Mouse (Mus musculus) brain, embryonic 14.5 days (tissue): ENCODE measurements around the gene Dnase1. TPM values are rescaled to one million over a fixed set of nuclear protein-coding genes. Genes with fewer than 3 reads are reported as not detected.
A peak's percentile ranks its signal among the peaks of the same experiment; 100 is the strongest.

Experiments
- DNase-seq: peaks from one replicate; pipeline ENCODE4 v3.0.0-alpha.2; 2011; ENCODE audit warnings: low read depth
- CTCF ChIP-seq: fragments of 200-500 bp; IDR thresholded peaks from 2 replicates; pipeline ENCODE4 v1.5.1; 2012; ENCODE audit warnings: inconsistent platforms, mild to moderate bottlenecking, moderate library complexity, borderline replicate concordance; ENCODE audit not compliant: insufficient read depth, insufficient read length; ENCODE audit errors: extremely low read depth
- POLR2A ChIP-seq: fragments of 200-500 bp; IDR thresholded peaks from 2 replicates; pipeline ENCODE4 v1.6.1; 2012; ENCODE audit warnings: mild to moderate bottlenecking, inconsistent platforms, borderline replicate concordance; ENCODE audit not compliant: poor library complexity, insufficient read depth, insufficient read length, severe bottlenecking; ENCODE audit errors: extremely low read depth
- polyA plus RNA-seq: library from polyadenylated mRNA; depleted of rRNA; stranded (reverse); fragments of >200 nt; gene quantifications from 2 replicates; pipeline ENCODE4 v1.2.3, GENCODE M21; 2012

Gene Dnase1
- polyA plus RNA-seq, 1 experiment: 0.07 TPM

DNA sequence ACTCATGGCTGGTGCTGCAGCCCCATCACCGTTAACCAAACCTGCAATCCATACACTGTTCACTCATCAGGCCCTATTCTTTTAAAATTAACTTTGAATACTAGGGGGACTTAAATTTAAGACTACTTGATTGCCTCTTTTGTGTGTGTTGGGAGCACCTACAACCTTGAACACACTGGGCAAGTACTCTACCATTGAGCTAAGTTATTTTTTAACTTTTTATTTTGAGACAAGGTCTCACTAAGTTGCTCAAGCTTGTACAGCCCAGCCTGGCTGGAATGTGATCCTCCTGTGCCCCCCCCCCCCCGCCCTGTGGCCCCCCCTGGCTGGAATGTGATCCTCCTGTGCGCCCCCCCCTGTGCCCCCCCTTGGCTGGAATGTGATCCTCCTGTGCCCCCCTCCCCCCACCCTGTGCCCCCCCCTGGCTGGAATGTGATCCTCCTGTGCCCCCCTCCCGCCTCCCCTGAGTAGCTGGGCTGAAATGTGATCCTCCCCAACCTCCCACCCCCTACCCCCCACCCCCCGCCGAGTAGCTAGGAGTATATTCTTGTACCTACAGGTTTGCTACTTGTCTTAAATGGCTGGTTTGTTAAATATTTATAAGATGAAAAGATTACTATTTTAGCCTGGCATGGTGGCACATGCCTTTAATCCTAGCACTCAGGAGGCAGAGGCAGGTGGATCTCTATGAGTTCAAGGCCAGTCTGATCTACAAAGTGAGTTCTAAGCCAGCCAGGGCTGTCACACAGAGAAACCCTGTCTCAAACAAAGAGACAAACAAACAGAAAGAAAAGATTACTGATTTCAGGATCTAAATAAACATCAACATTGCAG lies 5.1 kb upstream of the Dnase1 start:
- no peak for DNase-seq
- TF ChIP-seq POLR2A: no peak
- TF ChIP-seq CTCF: no peak

DNA sequence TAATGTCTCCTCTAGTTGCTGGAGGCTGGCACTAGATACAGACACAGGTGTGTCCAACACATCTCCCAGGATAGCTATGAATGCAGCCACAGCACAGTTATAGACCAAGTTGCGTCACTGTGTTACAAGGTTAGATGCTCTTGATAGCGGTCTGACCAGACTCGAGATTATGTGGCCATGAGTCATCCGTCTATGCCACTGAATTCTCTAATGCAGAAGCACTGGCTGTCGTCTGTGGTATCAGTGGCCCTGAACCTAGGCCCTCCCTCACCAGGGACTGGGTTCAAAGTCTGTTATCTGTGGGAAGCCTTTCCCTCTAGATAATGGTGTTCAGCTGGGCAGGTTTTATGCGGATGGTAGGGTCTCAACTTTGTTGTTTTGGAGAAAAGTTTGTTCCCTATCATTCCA lies 4.4 kb upstream of the Dnase1 start:
- DNase-seq: no peak
- TF ChIP-seq POLR2A: no peak
- TF ChIP-seq CTCF: no peak

DNA sequence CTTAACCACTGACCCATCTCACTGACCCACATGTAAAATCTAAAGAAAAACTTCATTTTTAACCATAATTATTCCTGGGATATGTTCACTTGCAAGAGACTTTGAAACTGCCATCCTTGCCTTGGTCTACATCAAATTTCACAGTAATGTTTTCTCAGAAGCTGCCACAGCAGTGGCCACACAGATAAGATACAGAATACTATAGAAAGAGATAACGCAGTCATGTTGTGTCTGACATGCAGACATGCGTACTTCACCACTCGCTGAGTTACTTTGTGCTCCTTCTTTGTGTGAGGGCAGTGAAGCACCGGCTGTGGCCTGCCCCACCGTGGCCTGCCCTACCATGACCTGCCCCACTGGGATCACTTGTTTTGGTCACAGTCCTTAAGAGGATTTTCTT lies 2.8 kb upstream of the Dnase1 start:
- DNase-seq: no peak
- no peak for TF ChIP-seq POLR2A
- no peak for TF ChIP-seq CTCF

DNA sequence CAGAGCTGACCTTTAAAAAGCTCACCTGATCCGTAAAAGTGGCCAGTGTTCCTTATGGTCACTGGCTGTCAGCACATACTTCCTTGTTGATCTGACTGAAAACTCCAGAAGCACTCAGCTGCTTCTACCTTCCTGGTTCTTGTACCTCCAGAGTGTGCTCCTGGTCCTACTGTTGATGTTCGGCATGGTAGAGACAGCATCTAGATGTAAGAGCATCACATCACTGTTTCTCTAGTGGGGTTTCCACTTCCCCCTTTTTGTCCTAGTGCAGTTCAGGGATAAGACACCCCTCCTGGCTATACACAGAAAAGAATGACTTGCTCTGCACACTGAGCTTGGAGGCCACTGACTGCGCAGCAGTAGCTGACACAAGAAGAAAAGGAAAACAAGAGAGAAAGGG lies 2.3 kb upstream of the Dnase1 start:
- no peak for DNase-seq
- TF ChIP-seq CTCF (no peak), POLR2A (no peak)

DNA sequence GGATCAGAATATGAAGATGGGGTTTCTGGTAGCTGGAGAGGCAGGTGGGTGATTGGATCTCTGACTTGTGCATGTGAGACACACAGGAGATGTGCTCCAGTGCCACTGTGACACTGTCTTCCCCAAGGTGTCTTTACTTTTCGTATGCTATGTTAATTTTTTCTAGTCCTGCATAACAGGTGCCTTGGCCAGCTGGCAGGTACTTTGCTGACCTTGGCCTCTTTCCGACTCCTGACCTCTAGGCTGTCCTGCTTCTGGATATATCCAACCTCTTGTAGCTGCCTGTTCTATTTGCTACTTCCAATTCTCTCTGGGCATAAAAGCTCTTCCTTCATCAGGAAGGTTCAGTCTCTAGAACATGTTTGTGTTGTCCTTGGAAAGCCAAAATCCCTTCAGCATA lies 1.2 kb upstream of the Dnase1 start:
- TF ChIP-seq CTCF (no peak), POLR2A (no peak)
- DNase-seq: no peak

DNA sequence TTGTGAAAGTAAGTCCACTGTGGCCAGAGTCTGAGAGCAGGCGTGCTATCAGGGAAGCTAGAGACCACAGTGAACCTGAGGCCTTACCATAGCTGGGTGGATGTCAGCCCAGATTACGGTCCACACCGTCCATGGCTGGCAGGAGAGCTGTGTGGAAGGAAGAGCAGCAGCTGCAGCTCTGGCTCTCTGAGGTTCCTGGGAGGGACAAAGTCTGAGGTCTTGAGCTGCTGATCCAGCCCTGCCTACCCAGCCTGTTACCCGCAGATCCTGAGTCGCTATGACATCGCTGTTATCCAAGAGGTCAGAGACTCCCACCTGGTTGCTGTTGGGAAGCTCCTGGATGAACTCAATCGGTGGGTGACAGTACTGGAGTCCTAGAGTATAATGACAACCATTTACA lies 948 bp downstream of the Dnase1 start:
- TF ChIP-seq POLR2A (no peak), CTCF (no peak)
- no peak for DNase-seq

DNA sequence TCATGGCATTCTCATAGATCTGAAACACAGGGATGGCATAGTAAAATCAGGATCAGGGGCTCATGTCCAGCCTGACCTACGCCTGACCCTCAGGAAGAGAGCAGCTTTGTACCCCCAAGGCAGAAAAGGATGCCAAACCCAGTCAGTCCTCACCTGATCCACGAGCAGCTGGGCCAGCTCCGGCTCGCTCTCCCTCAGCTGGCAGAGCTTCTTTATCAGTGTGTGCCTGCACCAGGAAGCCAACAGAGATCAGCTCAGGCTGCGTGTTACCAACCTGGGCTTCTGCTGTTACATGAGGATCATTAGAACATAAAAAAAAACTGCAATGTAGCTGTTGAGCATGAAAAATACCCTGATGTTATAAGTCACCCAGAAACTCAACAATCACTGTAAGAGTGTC lies 3.5 kb downstream of the Dnase1 start:
- no peak for TF ChIP-seq POLR2A
- TF ChIP-seq CTCF: no peak

DNA sequence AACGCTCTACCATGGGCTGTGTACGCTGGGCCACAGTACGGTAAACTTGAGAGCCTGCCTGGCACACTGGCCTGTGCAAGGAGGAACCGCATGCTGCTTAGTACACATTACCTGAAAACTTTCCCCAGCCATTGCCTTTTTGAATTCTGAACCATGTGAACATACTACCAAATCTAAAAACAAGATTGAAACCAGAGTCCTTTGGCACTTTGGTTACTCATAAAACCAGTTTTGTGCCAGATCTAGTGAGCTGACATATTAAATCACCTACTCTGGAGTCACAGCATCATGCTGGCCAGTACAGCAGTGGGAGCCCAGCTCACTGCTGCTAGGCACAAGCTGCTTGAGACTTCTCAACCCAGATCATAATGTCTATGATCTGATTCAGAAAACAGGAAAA lies 4.9 kb downstream of the Dnase1 start:
- no peak for DNase-seq
- TF ChIP-seq CTCF: no peak
- TF ChIP-seq POLR2A: no peak

More for the DNA sequence above, 3.5 kb downstream of the Dnase1 start:
- no peak for DNase-seq

DNA sequence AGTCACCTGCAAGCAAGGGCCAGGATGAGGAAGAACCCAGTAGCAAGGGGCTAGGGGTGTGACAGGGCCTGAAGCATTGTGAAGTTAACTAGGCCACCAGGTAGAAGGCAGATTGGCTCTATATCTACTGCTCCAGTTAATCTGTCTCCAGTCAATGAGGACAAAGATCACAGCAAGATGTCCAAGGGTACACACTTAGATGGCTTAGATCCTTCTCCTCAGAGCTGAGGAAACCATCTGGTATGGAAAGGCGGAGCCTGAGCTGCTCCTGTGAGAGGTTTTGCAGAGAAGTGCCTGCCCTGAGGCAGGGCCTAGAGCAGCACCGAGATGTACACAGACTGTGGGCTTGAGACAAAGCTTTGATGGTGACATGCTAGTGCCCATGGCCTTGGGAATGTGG lies 7.4 kb downstream of the Dnase1 start:
- DNase-seq: no peak
- no peak for TF ChIP-seq CTCF
- no peak for TF ChIP-seq POLR2A

DNA sequence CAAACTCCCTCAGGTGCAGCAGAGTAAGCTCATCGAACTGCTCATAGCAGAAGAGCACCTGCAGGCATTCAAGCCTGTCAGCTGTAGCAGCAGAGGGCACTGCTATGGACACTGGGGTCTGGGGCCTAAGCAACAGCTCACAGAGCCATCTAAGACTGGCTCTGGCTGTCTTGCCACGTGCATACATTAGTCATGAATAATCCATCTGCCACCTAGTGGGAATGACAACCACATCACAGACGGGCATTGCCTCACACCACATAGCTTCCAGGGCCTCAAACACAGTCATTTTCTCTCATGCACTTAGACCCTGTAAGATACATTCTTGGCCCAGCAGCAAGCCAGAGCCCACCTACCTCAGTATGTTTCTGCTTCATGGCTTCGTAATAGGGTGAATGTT lies 8.8 kb downstream of the Dnase1 start:
- TF ChIP-seq POLR2A: no peak
- TF ChIP-seq CTCF: no peak
- DNase-seq: peak; percentile 1

DNA sequence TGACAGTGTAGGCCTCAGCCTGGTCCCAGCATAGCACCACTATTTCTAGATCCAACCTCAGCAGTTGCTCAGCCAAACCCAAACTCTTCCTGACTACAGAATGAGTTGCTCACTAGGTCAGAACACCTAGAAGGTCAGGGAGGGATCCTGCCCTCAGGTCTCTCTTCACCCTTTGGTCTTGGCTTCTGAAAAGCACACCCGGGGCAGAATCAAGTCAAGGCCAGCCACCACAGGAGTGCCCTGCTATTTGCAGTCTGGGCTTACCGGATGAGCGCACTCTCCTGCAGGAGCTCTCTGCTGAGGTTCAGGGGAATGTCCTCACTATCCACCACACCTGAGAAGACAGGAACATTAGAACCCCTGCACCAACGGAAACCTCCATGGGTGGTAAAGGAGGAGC lies 15.9 kb downstream of the Dnase1 start:
- TF ChIP-seq POLR2A (no peak), CTCF (no peak)
- DNase-seq: no peak

DNA sequence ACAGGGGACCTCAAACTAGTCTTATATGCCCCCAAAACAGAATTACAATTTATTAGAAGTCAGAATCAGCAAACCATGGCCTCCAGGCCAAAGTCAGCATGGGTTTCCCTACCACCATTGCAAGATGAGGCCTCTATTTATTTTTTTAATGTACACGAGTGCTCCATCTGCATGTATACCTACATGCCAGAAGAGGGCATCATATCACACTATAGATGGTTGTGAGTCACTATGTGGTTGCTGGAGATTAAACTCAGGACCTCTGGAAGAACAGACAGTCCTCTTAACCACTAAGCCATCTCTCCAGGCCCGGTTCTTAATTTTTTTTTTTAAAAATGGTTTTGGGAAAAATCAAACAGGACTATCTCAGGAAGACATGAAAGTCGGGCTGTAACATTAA lies 17.1 kb downstream of the Dnase1 start:
- DNase-seq: no peak
- TF ChIP-seq CTCF: no peak
- TF ChIP-seq POLR2A: no peak

DNA sequence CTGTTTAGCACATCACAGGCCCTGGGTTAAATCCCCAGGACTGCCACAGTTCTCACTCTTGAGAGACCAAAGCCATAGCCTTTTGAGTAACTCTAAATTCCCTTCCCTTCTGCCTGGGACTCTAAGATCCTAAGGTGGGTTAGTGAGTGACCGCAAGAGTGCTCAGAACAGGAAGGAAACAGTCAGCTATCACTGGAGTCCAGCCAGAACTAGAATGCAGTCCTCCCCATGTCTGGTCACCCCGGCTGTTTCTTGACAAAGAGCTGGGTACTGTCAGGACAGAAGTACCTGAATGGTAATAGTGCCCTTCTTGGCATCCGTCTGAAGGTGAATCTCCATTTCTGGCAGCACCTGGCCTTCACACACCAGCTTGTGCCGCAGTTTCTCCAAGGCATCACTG lies 28.2 kb downstream of the Dnase1 start:
- TF ChIP-seq CTCF (no peak), POLR2A (no peak)
- no peak for DNase-seq

DNA sequence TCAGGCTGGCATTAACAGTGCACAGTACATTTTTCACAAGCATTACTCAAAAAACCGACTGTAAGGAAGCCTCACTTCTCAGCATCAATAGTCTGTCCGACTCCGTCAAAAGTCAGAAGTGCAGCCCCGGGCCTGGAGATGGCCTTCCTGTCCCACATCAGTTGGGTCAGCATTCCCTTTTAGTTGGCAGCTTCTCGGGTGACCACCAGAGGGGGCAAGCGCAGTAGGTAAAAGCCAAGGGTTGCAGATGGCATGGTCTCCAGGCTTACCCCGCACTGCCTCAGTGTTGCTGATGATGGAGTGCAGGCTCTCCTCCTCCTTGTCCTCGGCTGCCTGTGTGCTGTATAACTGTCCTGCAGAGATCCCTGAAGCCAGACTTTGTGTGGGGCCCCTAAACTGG lies 31.8 kb downstream of the Dnase1 start:
- peak; percentile 48 for DNase-seq
- TF ChIP-seq POLR2A (no peak), CTCF (peak; percentile 74)
